Mouse (Mus musculus) spleen, postnatal 14 days (tissue): ENCODE results near the gene Lrrn3.

Source experiments
- DNase-seq, 2 experiments: peaks; one replicate each; pipeline ENCODE4 v3.0.0; 2021 to 2022; ENCODE audit warnings: low spot score in 2 of 2

Gene Lrrn3

GRCm38 (mm10) chr12:41486331-41486730, at the start of gene Lrrn3:
Gene Lrrn3 (minus strand): TSS chr12:41486431.
- no peak for DNase-seq

GRCm38 (mm10) chr12:41528410-41528809, 42.2 kb upstream of the Lrrn3 start:
- no peak for DNase-seq

GRCm38 (mm10) chr12:41526688-41527087, 40.5 kb upstream of the Lrrn3 start:
- DNase-seq, result no peak

GRCm38 (mm10) chr12:41521671-41522070, 35.4 kb upstream of the Lrrn3 start:
- no peak for DNase-seq

- no peak for DNase-seq
Measured at GRCm38 (mm10) chr12:41520326-41520725, 34.1 kb upstream of the Lrrn3 start.

- DNase-seq, result no peak
Measured at GRCm38 (mm10) chr12:41518897-41519296, 32.7 kb upstream of the Lrrn3 start.

GRCm38 (mm10) chr12:41510588-41510987, 24.4 kb upstream of the Lrrn3 start:
- no peak for DNase-seq

GRCm38 (mm10) chr12:41508610-41509009, 22.4 kb upstream of the Lrrn3 start:
- no peak for DNase-seq

GRCm38 (mm10) chr12:41500049-41500820, 14.0 kb upstream of the Lrrn3 start:
- no peak for DNase-seq

- peak in 1 of 2 experiments; percentile 4 for DNase-seq
Measured at GRCm38 (mm10) chr12:41494620-41495019, 8.4 kb upstream of the Lrrn3 start.

- DNase-seq, result no peak
Measured at GRCm38 (mm10) chr12:41487005-41487404, 774 bp upstream of the Lrrn3 start.

- DNase-seq, result no peak
Measured at GRCm38 (mm10) chr12:41485512-41486215, 567 bp downstream of the Lrrn3 start.

GRCm38 (mm10) chr12:41484689-41485511, 1.3 kb downstream of the Lrrn3 start:
- DNase-seq, result no peak

GRCm38 (mm10) chr12:41483593-41484451, 2.4 kb downstream of the Lrrn3 start:
- no peak for DNase-seq

- DNase-seq, result no peak
Measured at GRCm38 (mm10) chr12:41483091-41483592, 3.1 kb downstream of the Lrrn3 start.

GRCm38 (mm10) chr12:41481486-41481885, 4.7 kb downstream of the Lrrn3 start:
- no peak for DNase-seq

GRCm38 (mm10) chr12:41469096-41469801, 17.0 kb downstream of the Lrrn3 start:
- DNase-seq, result no peak

GRCm38 (mm10) chr12:41468374-41468991, 17.7 kb downstream of the Lrrn3 start:
- no peak for DNase-seq

- DNase-seq, result no peak
Measured at GRCm38 (mm10) chr12:41438446-41438845, 47.8 kb downstream of the Lrrn3 start.
